Mouse (Mus musculus) CH12.LX (cell line): ENCODE measurements around the gene Ncln. TPM values are rescaled to one million over a fixed set of nuclear protein-coding genes. Genes with fewer than 3 reads are reported as not detected.

Experiments used
- DNase-seq: peaks from one replicate; pipeline ENCODE4 v3.0.0-alpha.2; 2013; ENCODE audit errors: extremely low read depth
- H3K27ac ChIP-seq: 2 replicates; pipeline ENCODE4 v1.5.1; 2012; ENCODE audit warnings: low read depth, mild to moderate bottlenecking, control low read depth, moderate library complexity; ENCODE audit not compliant: insufficient read depth
- H3K27me3 ChIP-seq: replicated peaks from 2 replicates; pipeline ENCODE3; 2012; ENCODE audit warnings: inconsistent platforms
- H3K36me3 ChIP-seq, 2 experiments: replicated peaks in 1 of 2; 2 replicates each; pipeline versions ENCODE3 to v1.6.1; 2012; ENCODE audit warnings: inconsistent platforms in 1 of 2, low read length in 1 of 2, mild to moderate bottlenecking in 1 of 2, mixed read lengths in 1 of 2, moderate library complexity in 1 of 2; ENCODE audit not compliant: control insufficient read depth in 1 of 2, insufficient read depth in 1 of 2
- H3K4me1 ChIP-seq, 2 experiments: 2 replicates each; pipeline ENCODE4 v1.6.1; 2012; ENCODE audit warnings: inconsistent platforms in 1 of 2, moderate library complexity in 1 of 2; ENCODE audit not compliant: insufficient read depth in 2 of 2, control insufficient read depth in 1 of 2
- H3K4me2 ChIP-seq: 2 replicates; pipeline ENCODE4 v1.6.1; 2012; ENCODE audit warnings: low read depth, mild to moderate bottlenecking, control low read depth; ENCODE audit not compliant: poor library complexity, insufficient read depth, severe bottlenecking
- H3K4me3 ChIP-seq, 3 experiments: fragments of 150-350 bp in 1 of 3; sonication (generic) in 1 of 3; replicated peaks in 1 of 3; 2 replicates each; pipeline versions ENCODE3 to v1.5.1; 2011 to 2012; ENCODE audit warnings: low read depth in 2 of 3, low read length in 2 of 3, mild to moderate bottlenecking in 2 of 3, moderate library complexity in 2 of 3, control low read depth in 1 of 3, improper control_type of control experiment in 1 of 3, inconsistent platforms in 1 of 3, mixed read lengths in 1 of 3; ENCODE audit not compliant: poor library complexity in 1 of 3
- H3K79me2 ChIP-seq: replicated peaks from 2 replicates; pipeline ENCODE4 v1.6.1; 2012; ENCODE audit warnings: mild to moderate bottlenecking, moderate library complexity; ENCODE audit not compliant: control insufficient read depth, poor library complexity, insufficient read depth, severe bottlenecking; ENCODE audit errors: extremely low read depth
- H3K9ac ChIP-seq: 2 replicates; pipeline ENCODE4 v1.6.1; 2012; ENCODE audit warnings: low read depth, mild to moderate bottlenecking, control low read depth, moderate library complexity; ENCODE audit not compliant: insufficient read depth
- H3K9me3 ChIP-seq: replicated peaks from 2 replicates; pipeline ENCODE3; 2012; ENCODE audit warnings: low read length, inconsistent platforms, mixed read lengths
- BHLHE40 ChIP-seq: IDR thresholded peaks from 2 replicates; pipeline ENCODE4 v1.6.1; 2011; ENCODE audit warnings: mild to moderate bottlenecking, low read depth, low read length, improper control_type of control experiment
- CHD1 ChIP-seq: IDR thresholded peaks from 2 replicates; pipeline ENCODE4 v1.6.1; 2012; ENCODE audit warnings: low read depth, low read length, improper control_type of control experiment, inconsistent platforms
- E2F4 ChIP-seq: IDR thresholded peaks from 2 replicates; pipeline ENCODE4 v1.6.1; 2011; ENCODE audit warnings: low read depth, low read length, improper control_type of control experiment; ENCODE audit not compliant: insufficient replicate concordance
- ELF1 ChIP-seq: IDR thresholded peaks from 2 replicates; pipeline ENCODE4 v1.6.1; 2014; ENCODE audit warnings: low read depth, mild to moderate bottlenecking, inconsistent platforms, low read length, improper control_type of control experiment
- EP300 ChIP-seq: IDR thresholded peaks from 2 replicates; pipeline ENCODE4 v1.6.1; 2011; ENCODE audit warnings: low read length, improper control_type of control experiment
- ETS1 ChIP-seq: conservative IDR thresholded peaks from 2 replicates; pipeline ENCODE4 v1.6.1; 2012; ENCODE audit warnings: low read depth, mild to moderate bottlenecking, inconsistent platforms, low read length, improper control_type of control experiment, moderate library complexity
- HCFC1 ChIP-seq: IDR thresholded peaks from 2 replicates; pipeline ENCODE4 v1.6.1; 2012; ENCODE audit warnings: low read depth, mild to moderate bottlenecking, inconsistent platforms, low read length, improper control_type of control experiment
- IRF4 ChIP-seq: IDR thresholded peaks from 2 replicates; pipeline ENCODE4 v1.6.1; 2014; ENCODE audit warnings: low read depth, mild to moderate bottlenecking, inconsistent platforms, low read length, improper control_type of control experiment
- JUN ChIP-seq: IDR thresholded peaks from 2 replicates; pipeline ENCODE4 v1.6.1; 2011; ENCODE audit warnings: low read depth, mild to moderate bottlenecking, low read length, improper control_type of control experiment, moderate library complexity; ENCODE audit not compliant: insufficient read depth
- JUND ChIP-seq: conservative IDR thresholded peaks from 2 replicates; pipeline ENCODE4 v1.6.1; 2011; ENCODE audit warnings: low read depth, low read length, improper control_type of control experiment
- KAT2A ChIP-seq: IDR thresholded peaks from 2 replicates; pipeline ENCODE4 v1.6.1; 2012; ENCODE audit warnings: low read length, improper control_type of control experiment, inconsistent platforms; ENCODE audit not compliant: insufficient replicate concordance
- MAFK ChIP-seq: IDR thresholded peaks from 2 replicates; pipeline ENCODE4 v1.6.1; 2011; ENCODE audit warnings: low read length, improper control_type of control experiment; ENCODE audit not compliant: insufficient replicate concordance
- MAX ChIP-seq: IDR thresholded peaks from 2 replicates; pipeline ENCODE4 v1.6.1; 2011; ENCODE audit warnings: low read length, improper control_type of control experiment
- MAZ ChIP-seq: IDR thresholded peaks from 2 replicates; pipeline ENCODE4 v1.6.1; 2012; ENCODE audit warnings: low read depth, mild to moderate bottlenecking, inconsistent platforms, low read length, improper control_type of control experiment, moderate library complexity
- MEF2A ChIP-seq: IDR thresholded peaks from 2 replicates; pipeline ENCODE4 v1.6.1; 2014; ENCODE audit warnings: low read depth, mild to moderate bottlenecking, inconsistent platforms, low read length, improper control_type of control experiment, borderline replicate concordance
- MXI1 ChIP-seq: IDR thresholded peaks from 2 replicates; pipeline ENCODE4 v1.6.1; 2011; ENCODE audit warnings: mild to moderate bottlenecking, low read depth, low read length, improper control_type of control experiment
- MYC ChIP-seq: IDR thresholded peaks from 2 replicates; pipeline ENCODE4 v1.6.1; 2011; ENCODE audit warnings: low read depth, mild to moderate bottlenecking, improper control_type of control experiment, low read length
- PAX5 ChIP-seq: IDR thresholded peaks from 2 replicates; pipeline ENCODE4 v1.6.1; 2012; ENCODE audit warnings: low read length, inconsistent platforms, mixed read lengths
- POLR2A ChIP-seq: IDR thresholded peaks from 2 replicates; pipeline ENCODE4 v1.6.1; 2011; ENCODE audit warnings: low read depth, mild to moderate bottlenecking, improper control_type of control experiment, low read length
- POLR2AphosphoS2 ChIP-seq: IDR thresholded peaks from 2 replicates; pipeline ENCODE4 v1.6.1; 2011; ENCODE audit warnings: low read depth, low read length, improper control_type of control experiment
- RAD21 ChIP-seq: IDR thresholded peaks from 2 replicates; pipeline ENCODE4 v1.6.1; 2011; ENCODE audit warnings: low read depth, mild to moderate bottlenecking, low read length, improper control_type of control experiment, moderate library complexity
- RCOR1 ChIP-seq: conservative IDR thresholded peaks from 2 replicates; pipeline ENCODE4 v1.6.1; 2012; ENCODE audit warnings: low read depth, mild to moderate bottlenecking, inconsistent platforms, low read length, improper control_type of control experiment
- SIN3A ChIP-seq: IDR thresholded peaks from 2 replicates; pipeline ENCODE4 v1.6.1; 2012; ENCODE audit warnings: low read length, improper control_type of control experiment, inconsistent platforms
- SMC3 ChIP-seq: IDR thresholded peaks from 2 replicates; pipeline ENCODE4 v1.6.1; 2011; ENCODE audit warnings: low read depth, low read length, improper control_type of control experiment
- TCF12 ChIP-seq: IDR thresholded peaks from 2 replicates; pipeline ENCODE4 v1.6.1; 2014; ENCODE audit warnings: low read depth, mild to moderate bottlenecking, inconsistent platforms, low read length, improper control_type of control experiment
- UBTF ChIP-seq: IDR thresholded peaks from 2 replicates; pipeline ENCODE4 v1.6.1; 2012; ENCODE audit warnings: low read depth, mild to moderate bottlenecking, inconsistent platforms, low read length, improper control_type of control experiment, moderate library complexity
- USF1 ChIP-seq: IDR thresholded peaks from 2 replicates; pipeline ENCODE4 v1.6.1; 2014; ENCODE audit warnings: low read depth, mild to moderate bottlenecking, inconsistent platforms, low read length, improper control_type of control experiment
- USF2 ChIP-seq: conservative IDR thresholded peaks from 2 replicates; pipeline ENCODE4 v1.6.1; 2011; ENCODE audit warnings: low read depth, low read length, improper control_type of control experiment
- ZC3H11A ChIP-seq: IDR thresholded peaks from 2 replicates; pipeline ENCODE4 v1.6.1; 2012; ENCODE audit warnings: low read depth, mild to moderate bottlenecking, inconsistent platforms, low read length, improper control_type of control experiment
- ZMIZ1 ChIP-seq: IDR thresholded peaks from 2 replicates; pipeline ENCODE4 v1.6.1; 2012; ENCODE audit warnings: low read depth, mild to moderate bottlenecking, inconsistent platforms, low read length, improper control_type of control experiment
- dilution Hi-C: fragments of 300-500 bp; cut with MboI; formaldehyde crosslinking; loops from 2 replicates; pipeline ENCODE4 v1.14.3; 2020; ENCODE audit warnings: low sequenced_read_pairs; ENCODE audit not compliant: extremely low pct_unique_long_range_greater_than_20kb, extremely low pct_ligation_motif_present
- in situ Hi-C: fragments of 300-500 bp; cut with MboI; formaldehyde crosslinking; loops from 3 replicates; pipeline ENCODE4 v1.14.3; 2019; ENCODE audit warnings: low sequenced_read_pairs, low pct_ligation_motif_present, low pct_unique_long_range_greater_than_20kb, mixed read lengths
- polyA plus RNA-seq: library from polyadenylated mRNA; unstranded; fragments of >175 nt; gene quantifications from 2 replicates; pipeline ENCODE4 v1.2.1, GENCODE M21; 2012; ENCODE audit warnings: low read depth; ENCODE audit not compliant: insufficient read length
- total RNA-seq, 2 experiments: library from RNA; depleted of rRNA; stranded (reverse); fragments of 300-350 nt in 1 of 2; fragments of >200 nt in 1 of 2; gene quantifications; 2 replicates each; pipeline ENCODE4 v1.2.3; 2012 to 2014

Ncln gene
- total and polyA plus RNA-seq, 3 experiments, result 41.5 to 99.5 (median 89.5) TPM

- Histone ChIP-seq H3K27ac (no peak overlapping the region), H3K79me2 (no peaks in the 10 kb centered on the region), H3K4me2 (no peak overlapping the region), H3K9me3 (peaks cover 2% of the 10 kb centered on the region), H3K9ac (no peak overlapping the region), H3K36me3 (peaks cover 0 to 4% of the 10 kb centered on the region in 2 experiments), H3K4me3 (no peak overlapping the region), H3K4me1 (peaks cover 31 to 56% of the 10 kb centered on the region in 2 experiments), H3K27me3 (peaks cover 4% of the 10 kb centered on the region)
- TF ChIP-seq MAFK (no peak), ELF1 (peak; percentile 32; the same call in 1 of the 2 replicates), MXI1 (no peak), BHLHE40 (peak; percentile 48), JUND (no peak), IRF4 (peak; percentile 30; the same call in 1 of the 2 replicates), USF2 (no peak), ZC3H11A (no peak), CHD1 (no peak), SMC3 (no peak), KAT2A (no peak), TCF12 (peak; percentile 65; the same call in 1 of the 2 replicates), RCOR1 (no peak), USF1 (no peak), SIN3A (0 out of 2 replicates have a peak, but pooled peaks have one; percentile 26), EP300 (peak; percentile 80), RAD21 (no peak), ETS1 (0 out of 2 replicates have a peak, but pooled peaks have one; percentile 18), MAX (peak; percentile 23; the same call in 1 of the 2 replicates)
- no peak for DNase-seq
- dilution Hi-C loops, result no loop called here
- in situ Hi-C loops, result no loop called here
Observed at GRCm38 (mm10) chr10:81519227-81519977, 23.2 kb upstream of the Ncln start.

- Histone ChIP-seq H3K4me1 (peaks cover 26 to 48% of the 10 kb centered on the region in 2 experiments), H3K4me3 (no peak overlapping the region), H3K9me3 (peaks cover 10% of the 10 kb centered on the region), H3K27ac (no peak overlapping the region), H3K79me2 (no peaks in the 10 kb centered on the region), H3K36me3 (peaks cover 2 to 12% of the 10 kb centered on the region in 2 experiments), H3K4me2 (no peak overlapping the region), H3K9ac (no peak overlapping the region), H3K27me3 (peaks cover 4% of the 10 kb centered on the region)
- in situ Hi-C loops (no loop called here), dilution Hi-C loops (no loop called here)
- peak; percentile 88 for DNase-seq
- TF ChIP-seq SIN3A (0 out of 2 replicates have a peak, but pooled peaks have one; percentile 4), MEF2A (no peak), KAT2A (no peak), POLR2AphosphoS2 (no peak), MAZ (no peak), MXI1 (no peak), MYC (0 out of 2 replicates have a peak, but pooled peaks have one; percentile 48), JUN (no peak), USF2 (no peak), MAX (no peak), PAX5 (no peak), POLR2A (no peak), HCFC1 (no peak), CHD1 (no peak), ETS1 (peak; percentile 57), TCF12 (peak; percentile 62), ZMIZ1 (no peak), USF1 (no peak), E2F4 (no peak), IRF4 (no peak), UBTF (no peak)
Observed at GRCm38 (mm10) chr10:81518546-81518945, 22.4 kb upstream of the Ncln start.
